Mouse (Mus musculus): ENCODE results near the gene Omt2b.

Omt2b gene

GRCm38 (mm10) chr9:78369349-78369748 lies 42.0 kb downstream of the Omt2b start:
- POLR2A ChIA-PET: interaction anchor here (0.8 to 2.3 kb wide), 59 partner anchors 9 to 216 kb away, joined by 3 to 115 read pairs (median 9); partner anchors contain the start of genes Gsta2 (in 3 of the 4), Ooep (in 3 of the 4), Ddx43 (in 2 of the 4) and Cgas (in 1 of the 4)
- CTCF ChIA-PET: interaction anchor here in 2 of 4 experiments (1.1 to 2.0 kb wide), 4 partner anchors 9 to 158 kb away, joined by 3 to 14 read pairs (median 4); no protein-coding TSS in a partner anchor

DNA sequence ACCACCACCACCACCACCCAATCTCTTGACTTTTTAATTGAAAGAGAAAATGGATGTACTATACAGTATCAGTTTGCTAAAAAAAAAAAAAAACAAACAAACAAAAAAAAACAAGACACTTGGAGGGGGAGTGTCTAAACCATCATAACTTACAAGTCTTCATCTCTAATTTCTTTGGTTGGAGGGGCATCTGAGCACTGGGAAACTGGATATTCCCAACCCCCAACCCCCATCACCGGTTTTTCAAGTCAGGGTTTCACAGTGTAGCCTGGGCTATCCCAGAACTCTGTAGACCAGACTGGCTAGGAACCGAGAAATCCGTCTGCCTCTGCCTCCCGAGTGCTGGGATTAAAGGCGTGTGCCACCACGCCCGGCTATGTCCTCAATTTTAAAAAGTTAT lies 42.4 kb downstream of the Omt2b start:
- CTCF ChIA-PET: no interaction called here
- POLR2A ChIA-PET: interaction anchor here (0.6 to 12.3 kb wide), 13 partner anchors 7 to 178 kb away, joined by 3 to 455 read pairs (median 57); partner anchors contain the start of genes Gsta2 (in 2 of the 4) and Ddx43 (in 1 of the 4)

DNA sequence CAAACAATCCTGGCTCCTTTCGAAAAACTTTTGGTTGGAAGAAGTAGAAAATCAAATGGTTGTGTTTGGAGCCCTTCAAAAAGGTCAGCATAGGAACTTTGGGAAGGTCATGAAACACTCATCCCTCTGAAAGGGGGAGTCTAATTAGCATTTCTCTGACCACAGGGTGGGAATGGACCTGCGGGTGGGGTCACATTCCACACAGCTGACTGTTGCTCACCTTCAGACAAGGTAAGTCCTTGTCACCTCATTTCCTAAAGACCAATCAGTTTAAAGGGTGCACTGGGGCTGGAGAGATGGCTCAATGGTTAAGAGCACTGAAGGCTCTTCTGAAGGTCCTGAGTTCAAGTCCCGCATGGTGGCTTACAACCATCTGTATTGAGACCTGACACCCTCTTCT lies 44.1 kb downstream of the Omt2b start:
- ChIA-PET POLR2A (interaction anchor here in 3 of 4 experiments (0.5 to 12.3 kb wide), 27 partner anchors 8 to 619 kb away, joined by 3 to 455 read pairs (median 6); partner anchors contain the start of genes Ddx43 (in 2 of the 3) and Gsta2 (in 2 of the 3)), CTCF (no interaction called here)

GRCm38 (mm10) chr9:78372827-78373504 lies 45.6 kb downstream of the Omt2b start:
- ChIA-PET CTCF (interaction anchor here in 2 of 4 experiments (0.9 to 3.5 kb wide), 5 partner anchors 13 to 32 kb away, joined by 3 to 17 read pairs (median 14); no protein-coding TSS in a partner anchor), POLR2A (interaction anchor here in 3 of 4 experiments (0.9 to 12.3 kb wide), 36 partner anchors 7 to 199 kb away, joined by 3 to 455 read pairs (median 12); partner anchors contain the start of genes Ddx43 (in 2 of the 3) and Gsta2 (in 2 of the 3))

DNA sequence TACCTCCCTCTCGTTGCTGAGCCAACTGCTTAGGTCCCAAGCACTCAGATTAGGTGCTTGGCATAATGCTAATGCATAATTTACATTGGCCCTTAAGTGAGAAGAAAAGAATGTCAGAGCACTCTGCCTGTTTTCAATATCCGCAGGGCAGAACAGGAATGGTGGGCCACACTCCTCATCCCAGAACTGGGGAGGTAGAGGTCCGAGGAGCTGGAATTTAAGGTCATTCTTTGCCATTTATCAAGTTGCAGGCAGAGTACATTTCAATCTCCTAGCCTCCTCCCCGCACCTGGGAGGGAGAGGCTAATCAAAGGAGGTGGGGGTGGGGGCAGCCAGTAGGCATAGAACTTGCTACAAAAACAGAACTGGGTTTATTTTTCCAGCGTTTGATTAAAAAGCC lies 47.0 kb downstream of the Omt2b start:
- ChIA-PET CTCF (interaction anchor here in 3 of 4 experiments (1.0 to 3.5 kb wide), 10 partner anchors 12 to 34 kb away, joined by 3 to 17 read pairs (median 6); partner anchors contain the start of gene Ddx43 (in 1 of the 3)), POLR2A (interaction anchor here (0.5 to 12.3 kb wide), 85 partner anchors 8 to 1391 kb away, joined by 3 to 455 read pairs (median 6); partner anchors contain the start of genes Ddx43 (in 4 of the 4), Mto1 (in 3 of the 4), Cgas (in 2 of the 4) and Gsta2 (in 2 of the 4))

DNA sequence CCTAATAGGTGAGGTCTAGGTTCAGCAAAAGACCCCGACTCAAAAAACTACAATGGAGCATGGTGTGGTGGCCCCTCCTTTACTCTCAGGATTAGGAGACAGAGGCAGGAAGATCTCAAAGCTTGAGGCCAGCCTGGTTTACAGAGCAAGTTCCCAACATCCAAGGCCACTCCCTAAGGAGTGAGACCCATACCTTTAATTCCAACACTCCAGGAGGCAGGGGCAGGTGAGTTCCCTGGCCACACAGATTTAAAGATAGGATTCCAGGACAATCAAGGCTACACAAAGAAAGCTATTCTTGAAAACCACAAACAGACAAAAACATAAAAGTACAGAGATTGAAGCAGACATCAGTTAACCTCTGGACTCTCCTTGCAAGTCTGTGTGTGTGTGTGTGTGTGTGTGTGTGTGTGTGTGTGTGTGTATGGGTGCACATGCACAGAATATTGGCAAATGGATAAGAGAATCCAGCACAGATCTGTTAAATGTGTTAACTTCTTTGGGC lies 47.5 kb downstream of the Omt2b start:
- CTCF ChIA-PET: interaction anchor here in 3 of 4 experiments (1.0 to 3.5 kb wide), 11 partner anchors 11 to 35 kb away, joined by 3 to 17 read pairs (median 5); partner anchors contain the start of gene Ddx43 (in 1 of the 3)
- POLR2A ChIA-PET: interaction anchor here (0.6 to 12.3 kb wide), 77 partner anchors 9 to 1391 kb away, joined by 3 to 455 read pairs (median 7); partner anchors contain the start of genes Ddx43 (in 4 of the 4), Mto1 (in 3 of the 4), Cgas (in 2 of the 4) and Gsta2 (in 2 of the 4)

DNA sequence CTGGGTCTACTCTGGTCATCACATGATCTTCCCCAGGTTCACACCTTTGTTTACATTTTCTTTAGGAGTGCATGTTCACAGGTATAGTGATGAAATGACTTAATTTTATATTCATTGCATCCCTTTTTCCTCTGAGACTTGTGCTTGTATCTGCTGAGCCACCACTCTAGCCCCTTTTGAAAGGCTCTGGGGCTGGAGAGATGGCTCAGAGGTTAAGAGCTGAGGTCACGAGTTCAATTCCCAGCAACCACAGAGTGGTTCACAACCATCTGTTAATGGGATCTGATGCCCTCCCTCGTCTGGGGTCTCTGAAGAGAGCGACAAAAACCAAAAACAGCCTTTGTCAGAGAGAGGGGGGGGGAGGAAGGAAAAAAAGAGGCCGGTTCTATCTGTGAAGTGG lies 48.1 kb downstream of the Omt2b start:
- POLR2A ChIA-PET: interaction anchor here (0.7 to 12.3 kb wide), 70 partner anchors 7 to 267 kb away, joined by 3 to 455 read pairs (median 7); partner anchors contain the start of genes Ddx43 (in 4 of the 4), Cgas (in 2 of the 4), Gsta2 (in 2 of the 4) and Mto1 (in 2 of the 4)
- CTCF ChIA-PET: interaction anchor here (1.0 to 3.5 kb wide), 10 partner anchors 10 to 20 kb away, joined by 3 to 17 read pairs (median 6); partner anchors contain the start of gene Ddx43 (in 1 of the 4)

DNA sequence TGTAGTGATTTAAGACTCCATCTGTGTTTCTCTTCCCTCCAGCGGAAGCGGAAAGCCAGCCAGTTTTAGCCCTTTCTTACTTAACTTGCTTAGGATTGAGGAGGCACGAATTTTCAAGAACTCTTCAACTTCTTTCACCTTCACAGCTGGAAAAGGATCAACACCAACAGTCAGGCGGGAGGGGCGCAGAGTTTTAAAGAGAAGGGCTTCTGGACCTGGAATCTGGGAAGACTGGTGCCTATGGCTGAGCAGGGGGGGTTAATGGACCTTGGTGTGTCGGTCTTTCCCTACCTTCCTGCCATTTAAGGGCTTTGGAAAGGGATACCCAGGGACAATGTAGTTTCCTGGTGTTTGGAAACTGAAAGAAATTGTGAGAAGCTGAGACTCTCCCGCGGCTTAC lies 50.2 kb downstream of the Omt2b start:
- ChIA-PET POLR2A (interaction anchor here (0.6 to 12.3 kb wide), 32 partner anchors 9 to 186 kb away, joined by 3 to 455 read pairs (median 6); partner anchors contain the start of genes Dppa5a (in 3 of the 4), Gsta2 (in 2 of the 4), Ddx43 (in 1 of the 4) and Eef1a1 (in 1 of the 4)), CTCF (interaction anchor here (0.6 to 0.9 kb wide), 7 partner anchors 9 to 256 kb away, joined by 3 to 5 read pairs (median 3); no protein-coding TSS in a partner anchor)

DNA sequence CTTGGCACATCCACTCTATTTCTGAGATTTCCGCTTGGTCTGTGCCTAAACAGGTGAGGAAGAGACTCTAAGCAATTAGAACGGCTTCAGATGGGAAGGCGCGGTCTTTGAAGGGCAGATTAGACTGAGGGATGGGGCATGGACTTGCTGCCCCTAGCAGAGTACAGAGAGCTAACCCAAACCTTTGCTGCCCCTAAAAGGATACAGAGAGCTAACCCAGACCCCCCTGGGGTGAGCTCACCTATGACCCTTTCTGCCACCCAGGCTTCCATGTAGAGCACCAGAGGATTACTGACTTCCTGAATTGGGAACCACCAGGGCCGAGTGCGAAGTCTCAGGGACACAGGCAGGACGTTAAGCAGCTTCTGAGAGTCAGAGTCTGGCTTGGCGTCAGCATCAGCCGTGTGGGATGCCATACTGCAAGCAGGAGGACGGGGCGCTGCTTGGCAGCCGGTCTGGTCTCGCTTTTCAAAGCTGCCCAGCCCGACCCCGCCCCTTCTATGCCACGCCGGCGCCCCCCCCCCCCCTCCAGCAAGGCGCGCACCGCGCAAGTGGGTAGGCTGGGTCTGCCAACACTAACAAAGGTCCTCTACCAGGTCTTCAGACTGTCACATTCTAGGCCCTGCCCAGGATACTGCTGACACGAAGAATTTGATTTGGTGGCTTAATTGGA lies 50.9 kb downstream of the Omt2b start, which contains the start of gene Ooep:
TSS of gene Ooep (minus strand) at position 613 of the 673 bp plus-strand sequence.
- ChIA-PET POLR2A (interaction anchor here (0.6 to 12.3 kb wide), 35 partner anchors 9 to 203 kb away, joined by 3 to 455 read pairs (median 5); partner anchors contain the start of genes Dppa5a (in 4 of the 4), Ddx43 (in 2 of the 4), Gsta2 (in 2 of the 4) and Eef1a1 (in 1 of the 4)), CTCF (interaction anchor here (0.6 to 0.9 kb wide), 8 partner anchors 10 to 255 kb away, joined by 3 to 5 read pairs (median 3); no protein-coding TSS in a partner anchor)

Measured in embryonic stem cell, embryonic (primary cell).